Mouse (Mus musculus) myocyte (in vitro differentiated cells): Measurements from ENCODE around the gene Adck2. TPM values are rescaled to one million over a fixed set of nuclear protein-coding genes. Genes with fewer than 3 reads are reported as not detected.

Experiments used
- H3K27me3 ChIP-seq: one replicate; pipeline ENCODE4 v1.6.1; 2011; ENCODE audit not compliant: control insufficient read depth, insufficient read depth, insufficient read length
- H3K36me3 ChIP-seq: one replicate; pipeline ENCODE4 v1.6.1; 2011; ENCODE audit not compliant: control insufficient read depth, insufficient read depth
- H3K4me2 ChIP-seq: one replicate; pipeline ENCODE4 v1.6.1; 2011; ENCODE audit warnings: low read depth, control low read depth
- H3K4me3 ChIP-seq: one replicate; pipeline ENCODE4 v1.5.1; 2011; ENCODE audit warnings: mild to moderate bottlenecking, control low read depth, moderate library complexity
- H3K79me2 ChIP-seq: one replicate; pipeline ENCODE4 v1.6.1; 2011; ENCODE audit not compliant: control insufficient read depth, insufficient read depth
- H3ac ChIP-seq: one replicate; pipeline ENCODE4 v1.6.1; 2011; ENCODE audit not compliant: control insufficient read depth, insufficient read length
- CEBPB ChIP-seq: IDR thresholded peaks from 2 replicates; pipeline ENCODE4 v1.6.1; 2011; ENCODE audit warnings: mild to moderate bottlenecking, moderate library complexity; ENCODE audit not compliant: poor library complexity, insufficient read depth, severe bottlenecking
- E2F4 ChIP-seq: IDR thresholded peaks from one replicate; pipeline ENCODE4 v1.6.1; 2011; ENCODE audit warnings: mild to moderate bottlenecking, control low read depth, moderate library complexity; ENCODE audit not compliant: insufficient read depth
- MAX ChIP-seq: IDR thresholded peaks from one replicate; pipeline ENCODE4 v1.6.1; 2011; ENCODE audit warnings: low read depth, mild to moderate bottlenecking, control low read depth
- MYOD1 ChIP-seq, 3 experiments: IDR thresholded peaks; one replicate each; pipeline ENCODE4 v1.6.1; 2011; ENCODE audit warnings: control low read depth in 2 of 3, low read depth in 2 of 3, mild to moderate bottlenecking in 2 of 3, moderate library complexity in 1 of 3; ENCODE audit not compliant: insufficient read length in 2 of 3, control insufficient read depth in 1 of 3
- MYOG ChIP-seq, 3 experiments: IDR thresholded peaks; one replicate each; pipeline ENCODE4 v1.6.1; 2011; ENCODE audit warnings: control low read depth in 2 of 3, low read depth in 2 of 3, mild to moderate bottlenecking in 2 of 3; ENCODE audit not compliant: insufficient read length in 2 of 3, control insufficient read depth in 1 of 3, insufficient read depth in 1 of 3
- POLR2A ChIP-seq: IDR thresholded peaks from one replicate; pipeline ENCODE4 v1.6.1; 2011; ENCODE audit warnings: low read depth, mild to moderate bottlenecking, control low read depth, moderate library complexity; ENCODE audit not compliant: insufficient read length
- POLR2AphosphoS2 ChIP-seq: IDR thresholded peaks from one replicate; pipeline ENCODE4 v1.6.1; 2011; ENCODE audit warnings: low read depth, control low read depth; ENCODE audit not compliant: insufficient read length
- REST ChIP-seq: IDR thresholded peaks from one replicate; pipeline ENCODE4 v1.6.1; 2011; ENCODE audit warnings: mild to moderate bottlenecking, control low read depth, moderate library complexity; ENCODE audit not compliant: insufficient read depth, insufficient read length
- SRF ChIP-seq: IDR thresholded peaks from one replicate; pipeline ENCODE4 v1.6.1; 2011; ENCODE audit warnings: low read depth; ENCODE audit not compliant: control insufficient read depth, insufficient read length
- TCF12 ChIP-seq: IDR thresholded peaks from one replicate; pipeline ENCODE4 v1.6.1; 2011; ENCODE audit warnings: mild to moderate bottlenecking, control low read depth; ENCODE audit not compliant: poor library complexity, insufficient read depth, severe bottlenecking
- TCF3 ChIP-seq: IDR thresholded peaks from one replicate; pipeline ENCODE4 v1.6.1; 2011; ENCODE audit warnings: low read depth, control low read depth; ENCODE audit not compliant: insufficient read length
- USF1 ChIP-seq: IDR thresholded peaks from one replicate; pipeline ENCODE4 v1.6.1; 2011; ENCODE audit warnings: low read depth, mild to moderate bottlenecking, control low read depth, moderate library complexity
- polyA plus RNA-seq: library from polyadenylated mRNA; unstranded; fragments of >200 nt; fragmentation: generic; extraction: Trizol; gene quantifications from one replicate; pipeline ENCODE4 v1.2.1, GENCODE M21; 2012; ENCODE audit warnings: missing spikeins

The Adck2 gene
- polyA plus RNA-seq, 1 experiment: 11.0 TPM

DNA sequence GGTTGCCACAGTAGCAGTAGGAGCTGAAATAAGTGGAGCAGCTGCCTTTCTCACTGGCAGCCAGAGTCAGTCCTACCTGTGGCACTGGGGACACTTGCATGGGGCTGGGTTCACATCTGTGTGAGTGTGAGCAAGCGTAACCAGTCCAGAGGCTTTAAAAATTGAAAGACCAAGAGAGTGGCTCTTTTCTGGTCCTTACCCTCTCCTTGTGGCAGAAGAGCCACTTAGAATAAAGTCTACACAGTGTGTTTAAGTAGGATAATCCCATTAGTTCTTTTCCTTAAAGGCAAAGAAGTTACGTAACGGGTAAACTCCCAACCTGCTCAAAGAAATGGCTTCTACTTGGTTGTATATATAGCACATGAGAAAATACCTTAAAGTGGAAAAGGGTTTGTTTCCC, 27.2 kb downstream of the Adck2 start:
- Histone ChIP-seq H3K27me3 (no peaks in the 10 kb centered on the region), H3ac (no peak overlapping the region), H3K4me3 (no peak overlapping the region), H3K79me2 (no peaks in the 10 kb centered on the region), H3K36me3 (peaks cover 29% of the 10 kb centered on the region), H3K4me2 (no peak overlapping the region)
- no peak for TF ChIP-seq MYOG (IDR thresholded peaks at IDR 0.05; ENCODE audit: control insufficient read depth in 1 of 3, insufficient read depth in 1 of 3, insufficient read length in 2 of 3, low read depth in 2 of 3)
- TF ChIP-seq MAX: no peak
- no peak for TF ChIP-seq CEBPB
- no peak for TF ChIP-seq USF1
- TF ChIP-seq POLR2AphosphoS2: no peak

DNA sequence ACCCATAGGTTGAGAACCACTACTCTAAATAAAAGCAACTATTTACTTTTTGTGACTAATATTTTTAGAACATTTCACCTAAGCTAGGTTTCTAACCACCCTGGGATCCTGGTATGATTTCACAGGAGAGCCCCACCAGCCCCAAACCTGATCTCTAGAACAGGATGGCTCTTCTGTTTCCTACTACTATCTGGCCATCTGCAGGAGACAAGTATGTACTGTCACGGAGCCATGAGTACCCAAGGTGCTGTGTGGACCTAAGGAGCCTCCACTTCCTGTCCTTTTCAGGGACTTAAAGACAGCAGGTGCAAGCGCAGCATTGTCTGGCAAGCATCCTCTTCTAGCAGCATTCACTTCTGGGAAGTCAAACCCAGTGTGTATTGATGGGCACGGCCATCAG, 28.2 kb downstream of the Adck2 start:
- Histone ChIP-seq H3K36me3 (peaks cover 25% of the 10 kb centered on the region), H3K4me2 (no peak overlapping the region), H3ac (no peak overlapping the region), H3K27me3 (no peaks in the 10 kb centered on the region), H3K4me3 (no peak overlapping the region), H3K79me2 (no peaks in the 10 kb centered on the region)
- TF ChIP-seq REST (no peak), USF1 (no peak), POLR2A (no peak), POLR2AphosphoS2 (no peak), MYOD1 (IDR thresholded peaks at IDR 0.05; ENCODE audit: control insufficient read depth in 1 of 3, insufficient read length in 2 of 3, low read depth in 2 of 3) (no peak), CEBPB (no peak), TCF12 (no peak), E2F4 (no peak), MYOG (IDR thresholded peaks at IDR 0.05; ENCODE audit: control insufficient read depth in 1 of 3, insufficient read depth in 1 of 3, insufficient read length in 2 of 3, low read depth in 2 of 3) (no peak), MAX (no peak), TCF3 (no peak), SRF (no peak)

DNA sequence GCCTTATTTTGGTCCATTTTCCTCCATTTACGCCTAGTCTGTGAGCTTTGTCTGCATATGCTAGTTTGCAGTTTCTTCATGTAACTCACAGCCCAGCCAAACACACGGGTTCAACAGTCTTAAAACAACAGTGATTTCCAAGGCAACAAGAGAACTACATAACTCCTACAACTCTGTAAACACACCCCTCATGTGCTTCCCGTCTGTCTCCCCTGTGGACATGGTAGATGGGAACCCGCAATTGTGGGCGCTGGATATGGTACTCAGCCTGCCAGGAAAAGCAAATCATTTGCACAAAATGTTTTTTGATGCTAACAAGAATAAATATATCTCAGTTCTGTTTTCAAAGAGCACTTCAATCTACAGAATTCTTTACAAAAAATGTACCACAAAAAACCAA, 30.9 kb downstream of the Adck2 start:
- no peak overlapping the region for H3ac ChIP-seq
- TF ChIP-seq SRF (no peak), TCF12 (no peak), MAX (no peak), MYOD1 (IDR thresholded peaks at IDR 0.05; ENCODE audit: control insufficient read depth in 1 of 3, insufficient read length in 2 of 3, low read depth in 2 of 3) (no peak), CEBPB (no peak)
- no peak overlapping the region for H3K4me2 ChIP-seq
- no peaks in the 10 kb centered on the region for H3K27me3 ChIP-seq
- H3K79me2 ChIP-seq: no peaks in the 10 kb centered on the region
- peaks cover 14% of the 10 kb centered on the region for H3K36me3 ChIP-seq
- H3K4me3 ChIP-seq: no peak overlapping the region

DNA sequence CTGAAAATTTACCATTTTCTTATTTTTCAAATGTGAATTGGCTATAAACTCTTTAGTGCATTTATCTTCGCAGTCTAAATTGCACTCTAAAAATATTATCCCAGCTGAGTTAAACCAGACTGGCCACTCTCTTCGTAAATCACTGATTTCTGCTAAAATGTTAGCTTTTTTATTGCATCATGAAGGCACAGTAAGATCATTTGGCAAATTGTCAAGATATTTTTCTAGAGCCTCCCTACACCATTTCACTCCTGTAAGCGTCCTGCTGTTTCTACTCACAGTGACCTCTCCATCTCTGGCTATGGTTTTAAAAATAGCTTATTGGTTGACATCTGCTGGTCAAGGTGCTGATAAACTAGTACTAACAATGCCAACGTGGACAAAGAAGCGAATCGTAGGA, 32.4 kb downstream of the Adck2 start:
- Histone ChIP-seq H3K79me2 (no peaks in the 10 kb centered on the region), H3K4me3 (no peak overlapping the region), H3K36me3 (peaks cover 5% of the 10 kb centered on the region), H3ac (no peak overlapping the region), H3K27me3 (no peaks in the 10 kb centered on the region), H3K4me2 (no peak overlapping the region)
- TF ChIP-seq TCF12 (no peak), MAX (no peak)

DNA sequence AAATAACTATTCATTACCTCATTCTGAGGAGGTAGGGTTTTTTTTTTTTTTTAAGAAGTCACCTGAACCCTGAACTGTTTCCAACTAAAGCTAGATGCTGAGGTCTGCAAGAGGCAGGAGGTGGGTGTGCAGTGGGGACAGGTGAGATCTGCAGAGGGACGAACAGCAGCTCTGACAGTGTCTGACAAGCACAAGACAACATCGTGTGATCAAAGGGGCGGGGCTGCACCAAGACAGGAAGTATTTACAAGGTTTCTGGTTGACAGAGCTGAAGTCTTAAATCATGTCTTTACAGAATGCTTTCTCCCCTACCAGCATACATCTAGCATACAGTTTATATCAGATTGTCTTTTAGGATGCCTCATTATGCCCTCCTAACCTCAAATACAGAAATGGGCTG, 33.2 kb downstream of the Adck2 start:
- TF ChIP-seq E2F4 (no peak), POLR2A (no peak), CEBPB (no peak), TCF12 (no peak), SRF (no peak)
- Histone ChIP-seq H3K4me3 (no peak overlapping the region), H3K4me2 (no peak overlapping the region), H3K36me3 (peaks cover 5% of the 10 kb centered on the region), H3K79me2 (no peaks in the 10 kb centered on the region), H3ac (no peak overlapping the region), H3K27me3 (no peaks in the 10 kb centered on the region)

DNA sequence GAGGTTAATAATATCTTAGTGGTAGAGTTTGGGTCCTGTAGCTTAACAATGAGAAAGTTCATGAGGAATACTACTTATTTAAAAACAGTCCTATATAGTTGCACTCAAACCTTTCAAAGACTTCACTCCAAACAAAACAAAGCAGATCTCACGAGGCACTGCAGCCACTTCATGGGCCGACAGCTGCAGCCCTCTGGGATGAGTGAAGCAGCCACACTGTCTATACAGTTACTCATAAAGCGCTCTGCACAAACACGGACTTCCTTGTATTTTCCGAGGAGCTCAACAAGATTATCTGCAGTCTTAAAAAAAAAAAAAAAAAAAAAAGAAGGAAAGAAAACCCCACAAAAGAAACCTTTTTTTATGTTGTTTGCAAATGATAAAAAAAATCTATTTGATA, 33.7 kb downstream of the Adck2 start:
- no peak overlapping the region for H3ac ChIP-seq
- no peak for TF ChIP-seq SRF
- no peak for TF ChIP-seq MAX
- TF ChIP-seq MYOD1 (IDR thresholded peaks at IDR 0.05; ENCODE audit: control insufficient read depth in 1 of 3, insufficient read length in 2 of 3, low read depth in 2 of 3): no peak
- no peak for TF ChIP-seq TCF3
- no peak for TF ChIP-seq TCF12
- H3K27me3 ChIP-seq: no peaks in the 10 kb centered on the region
- H3K4me2 ChIP-seq: no peak overlapping the region
- no peaks in the 10 kb centered on the region for H3K79me2 ChIP-seq
- H3K36me3 ChIP-seq: peaks cover 5% of the 10 kb centered on the region
- no peak overlapping the region for H3K4me3 ChIP-seq
